Mouse (Mus musculus) heart, embryonic 14.5 days (tissue): Measurements from ENCODE around the gene Vdac2. TPM values are rescaled to one million over a fixed set of nuclear protein-coding genes. Genes with fewer than 3 reads are reported as not detected.

ENCODE experiments used
- ATAC-seq: fragments of 200-750 bp; cut with Nextera tagmentation; 2 replicates; pipeline ENCODE4 v1.8.0; 2017; ENCODE audit warnings: low read depth, moderate TSS enrichment; ENCODE audit not compliant: insufficient number of reproducible peaks, insufficient read depth, low FRiP score
- H3K27ac ChIP-seq, 2 experiments: fragments of 200-500 bp in 1 of 2; fragments of 300-500 bp in 1 of 2; sonication (generic) in 1 of 2; replicated peaks in 1 of 2; 2 replicates each; pipeline ENCODE4 v1.5.1; 2012 to 2014; ENCODE audit warnings: low read depth in 2 of 2, low read length in 2 of 2, control low read depth in 1 of 2, mild to moderate bottlenecking in 1 of 2, mixed read lengths in 1 of 2; ENCODE audit not compliant: control insufficient read depth in 1 of 2, insufficient read depth in 1 of 2
- H3K27me3 ChIP-seq: fragments of 300-500 bp; sonication (generic); 2 replicates; pipeline ENCODE4 v1.6.1; 2014; ENCODE audit warnings: mild to moderate bottlenecking, low read length, control low read depth; ENCODE audit not compliant: control insufficient read depth, insufficient read depth
- H3K36me3 ChIP-seq: fragments of 300-500 bp; sonication (generic); 2 replicates; pipeline ENCODE4 v1.6.1; 2014; ENCODE audit warnings: mild to moderate bottlenecking, control low read depth, low read length, mixed read lengths; ENCODE audit not compliant: control insufficient read depth, insufficient read depth
- H3K4me1 ChIP-seq, 2 experiments: fragments of 200-500 bp in 1 of 2; fragments of 300-500 bp in 1 of 2; sonication (generic) in 1 of 2; 2 replicates each; pipeline ENCODE4 v1.6.1; 2012 to 2014; ENCODE audit warnings: low read length in 2 of 2, control low read depth in 1 of 2, mixed read lengths in 1 of 2; ENCODE audit not compliant: control insufficient read depth in 2 of 2, insufficient read depth in 2 of 2
- H3K4me2 ChIP-seq: fragments of 300-500 bp; sonication (generic); 2 replicates; pipeline ENCODE4 v1.6.1; 2014; ENCODE audit warnings: mild to moderate bottlenecking, low read length
- H3K4me3 ChIP-seq, 2 experiments: fragments of 200-500 bp in 1 of 2; fragments of 300-500 bp in 1 of 2; sonication (generic) in 1 of 2; 2 replicates each; pipeline ENCODE4 v1.5.1; 2012 to 2014; ENCODE audit warnings: low read length in 2 of 2, mild to moderate bottlenecking in 2 of 2, control low read depth in 1 of 2, low read depth in 1 of 2, moderate library complexity in 1 of 2; ENCODE audit not compliant: control insufficient read depth in 1 of 2, insufficient read depth in 1 of 2
- H3K9ac ChIP-seq: fragments of 300-500 bp; sonication (generic); 2 replicates; pipeline ENCODE4 v1.6.1; 2014; ENCODE audit warnings: mild to moderate bottlenecking, low read length
- H3K9me3 ChIP-seq: fragments of 300-500 bp; sonication (generic); 2 replicates; pipeline ENCODE4 v1.6.1; 2016; ENCODE audit warnings: low read length, control low read depth; ENCODE audit not compliant: control insufficient read depth
- WGBS: fragments of 180-500 bp; shearing (Covaris S2); extraction: QIAGEN DNeasy Blood & Tissue Kit; methylation state at CpG from one replicate; pipeline ENCODE4 v1.1.7; 2014; 5-methylcytosine and 5-hydroxymethylcytosine counted together
- polyA plus RNA-seq: library from polyadenylated mRNA; unstranded; fragments of >200 nt; fragmentation: Nextera tagmentation; extraction: Ambion mirVana; gene quantifications from 2 replicates; pipeline ENCODE4 v1.2.1, GENCODE M21; 2014

The Vdac2 gene
- polyA plus RNA-seq, 1 experiment from 2014 or later, result 533 TPM

DNA sequence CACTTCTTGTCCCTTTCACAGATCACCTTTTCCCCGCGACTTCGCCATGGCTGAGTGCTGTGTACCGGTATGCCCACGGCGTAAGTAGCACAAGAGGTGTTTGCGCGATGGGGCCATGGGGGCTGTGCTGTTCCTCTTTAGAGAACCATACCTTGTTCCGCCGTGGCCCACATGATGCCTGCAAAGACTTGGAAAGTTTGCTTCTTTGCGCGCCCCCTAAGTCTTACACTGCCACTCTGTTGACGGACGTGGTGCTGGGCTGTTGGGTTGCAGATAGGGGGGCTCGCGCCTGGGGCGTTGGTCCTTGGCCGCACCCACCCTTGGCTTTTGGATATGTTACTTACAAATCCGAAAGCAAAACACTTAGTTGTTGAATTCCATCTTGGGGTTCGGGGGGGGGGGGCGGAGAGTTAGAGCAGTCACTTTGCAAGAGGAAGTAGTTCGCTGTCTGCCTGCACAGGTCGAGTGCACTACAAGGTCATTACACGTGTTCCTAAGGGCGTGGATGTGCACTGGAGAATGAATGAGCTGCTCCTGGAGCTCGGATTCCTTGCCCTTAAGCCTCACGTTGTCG lies 6.9 kb downstream of the Vdac2 start:
- H3K27me3 ChIP-seq, result no peaks in the 10 kb centered on the region
- ATAC-seq, result no peak
- H3K4me3 ChIP-seq, result peak overlapping the region; percentile 95 to 96
- peaks cover 42% of the 10 kb centered on the region for H3K36me3 ChIP-seq
- H3K9ac ChIP-seq, result peak overlapping the region; percentile 97
- H3K4me1 ChIP-seq, result peaks cover 10 to 30% of the 10 kb centered on the region in 2 experiments
- no peaks in the 10 kb centered on the region for H3K9me3 ChIP-seq
- under 1% methylated on average over 28 of the region's 28 CpGs for WGBS
- peak overlapping the region; percentile 97 for H3K27ac ChIP-seq
- peak overlapping the region; percentile 93 for H3K4me2 ChIP-seq

DNA sequence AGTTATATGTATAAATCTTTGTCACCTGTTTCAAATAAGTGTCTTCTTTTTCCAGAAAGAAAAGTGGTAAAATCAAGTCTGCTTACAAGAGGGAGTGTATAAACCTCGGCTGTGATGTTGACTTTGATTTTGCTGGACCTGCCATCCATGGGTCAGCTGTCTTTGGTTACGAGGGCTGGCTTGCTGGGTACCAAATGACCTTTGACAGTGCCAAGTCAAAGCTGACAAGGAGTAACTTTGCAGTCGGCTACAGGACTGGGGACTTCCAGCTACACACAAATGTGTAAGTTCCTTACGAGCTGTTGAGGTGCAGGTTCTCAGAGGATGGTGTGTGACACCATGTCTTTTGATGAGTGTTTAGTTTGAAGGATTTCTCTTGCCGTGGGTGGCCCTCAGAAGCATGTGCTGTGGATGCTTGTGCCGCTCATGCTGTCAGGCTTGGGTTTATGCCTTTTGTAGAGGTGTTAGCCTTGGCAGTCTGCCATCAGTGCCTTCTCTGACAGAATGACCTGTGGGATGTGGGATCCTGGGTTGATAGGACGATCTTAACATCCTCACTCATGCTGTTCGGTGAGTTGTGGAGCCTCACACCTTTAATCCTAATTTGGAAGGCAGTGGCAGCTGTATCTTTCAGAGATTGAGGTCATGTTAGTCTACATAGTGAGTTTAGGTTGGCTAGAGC lies 13.4 kb downstream of the Vdac2 start:
- H3K4me2 ChIP-seq, result no peak overlapping the region
- H3K9me3 ChIP-seq, result no peaks in the 10 kb centered on the region
- H3K27me3 ChIP-seq, result no peaks in the 10 kb centered on the region
- no peak overlapping the region for H3K9ac ChIP-seq
- 38% methylated on average over 8 of the region's 8 CpGs for WGBS
- no peak for ATAC-seq
- no peak overlapping the region for H3K4me3 ChIP-seq
- peaks cover 99% of the 10 kb centered on the region for H3K36me3 ChIP-seq
- H3K4me1 ChIP-seq, result peaks cover 12 to 44% of the 10 kb centered on the region in 2 experiments
- H3K27ac ChIP-seq, result no peak overlapping the region; a peak in 1 of 4 replicates

DNA sequence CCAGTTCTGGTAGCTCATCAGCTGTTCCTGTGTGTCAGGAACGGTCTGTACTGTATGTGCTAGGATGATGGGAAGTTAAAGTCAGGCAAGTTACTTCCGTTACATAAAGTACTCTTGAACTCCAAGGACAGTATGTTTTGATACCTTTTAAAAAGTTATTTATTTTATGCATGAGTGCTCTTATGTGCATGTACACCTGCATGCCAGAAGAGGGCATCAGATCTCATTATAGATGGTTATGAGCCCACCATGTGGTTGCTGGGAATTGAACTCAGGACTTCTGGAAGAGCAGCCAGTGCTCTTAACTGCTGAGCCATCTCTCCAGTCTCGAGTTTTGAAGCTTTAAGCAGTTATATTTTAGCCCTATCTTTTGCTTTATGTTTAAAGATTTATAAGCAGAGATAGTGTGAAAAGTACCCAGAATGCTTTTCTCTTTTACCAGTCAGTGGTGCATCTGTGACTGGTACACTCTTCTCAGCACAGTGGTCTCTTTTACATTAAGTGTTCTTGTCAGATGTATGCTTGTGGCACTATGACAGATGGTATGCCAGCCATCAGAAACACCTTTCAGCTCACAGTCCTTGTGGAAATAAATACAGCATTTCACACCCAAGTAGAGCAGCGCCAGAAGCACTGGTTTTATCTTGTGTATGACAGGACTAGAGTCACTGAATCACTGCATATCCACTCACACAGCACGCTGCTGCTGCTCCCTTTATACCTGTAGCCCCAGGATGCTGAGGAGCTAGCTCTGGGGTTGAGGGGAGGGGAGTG lies 17.0 kb downstream of the Vdac2 start:
- Histone ChIP-seq H3K4me1 (peaks cover 16 to 38% of the 10 kb centered on the region in 2 experiments), H3K9ac (no peak overlapping the region), H3K9me3 (no peaks in the 10 kb centered on the region), H3K4me3 (no peak overlapping the region), H3K27ac (peak overlapping the region in 1 of 2 experiments; percentile 61; a peak in 2 of 4 replicates), H3K4me2 (no peak overlapping the region), H3K27me3 (no peaks in the 10 kb centered on the region), H3K36me3 (peaks cover 100% of the 10 kb centered on the region)
- 54% methylated on average over 5 of the region's 5 CpGs for WGBS
- ATAC-seq, result no peak; the same call in 1 of the 2 replicates

DNA sequence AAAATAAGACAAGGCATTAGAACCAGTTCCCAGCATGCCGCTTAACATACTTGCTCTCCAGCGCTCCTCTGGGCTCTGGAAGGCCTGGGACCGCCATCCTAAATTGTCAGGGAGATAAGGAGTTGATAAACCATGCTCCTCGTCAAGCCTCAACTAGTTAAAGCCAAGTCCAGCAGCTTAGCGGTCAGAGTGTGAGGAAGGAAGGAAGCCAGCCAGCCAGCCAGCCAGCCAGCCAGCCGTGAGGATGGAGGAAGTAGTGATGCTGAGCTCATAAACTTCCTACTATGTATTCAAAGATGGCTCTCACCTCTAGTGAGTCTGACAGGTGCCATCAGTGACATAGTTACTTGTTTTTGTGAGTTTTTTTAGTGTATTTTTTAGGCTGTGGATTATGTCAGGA lies 18.2 kb downstream of the Vdac2 start:
- Histone ChIP-seq H3K9me3 (no peaks in the 10 kb centered on the region), H3K4me2 (no peak overlapping the region), H3K4me3 (no peak overlapping the region), H3K9ac (no peak overlapping the region; the same call in 1 of the 2 replicates), H3K4me1 (peaks cover 20 to 38% of the 10 kb centered on the region in 2 experiments), H3K36me3 (peaks cover 88% of the 10 kb centered on the region), H3K27me3 (no peaks in the 10 kb centered on the region), H3K27ac (peak overlapping the region; percentile 29 to 61; a peak in 2 of 4 replicates)
- no peak for ATAC-seq
- 17% methylated on average over 6 of the region's 6 CpGs for WGBS

DNA sequence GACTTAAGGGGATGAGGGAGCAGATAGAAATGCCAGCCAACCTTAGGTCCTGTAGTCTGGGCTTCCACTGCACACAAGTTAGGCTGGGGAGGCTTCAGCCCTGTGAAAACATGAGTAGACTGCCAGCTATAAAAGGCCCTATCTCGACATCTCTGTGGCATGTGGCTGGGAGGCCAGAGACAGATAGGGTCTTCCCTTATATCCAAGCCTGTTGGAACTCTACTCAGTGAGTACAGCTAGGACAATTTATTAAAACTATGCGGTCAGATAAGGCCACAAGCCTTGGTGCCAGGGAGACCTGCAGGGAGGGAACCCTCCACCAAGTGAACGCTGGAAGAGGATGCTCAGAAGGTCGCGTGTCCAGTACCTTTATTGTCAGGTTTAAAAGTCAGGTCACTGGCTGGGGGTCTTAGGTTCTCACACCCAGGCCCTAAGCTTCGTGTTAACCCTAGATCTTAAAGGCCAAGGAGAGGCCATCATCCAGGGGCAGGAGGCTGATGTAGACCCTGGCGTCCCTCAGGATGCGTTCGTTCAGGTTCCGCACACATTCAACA lies 21.9 kb downstream of the Vdac2 start:
- peak overlapping the region in 1 of 2 experiments; percentile 82; a peak in 2 of 4 replicates for H3K4me3 ChIP-seq
- H3K36me3 ChIP-seq, result peaks cover 52% of the 10 kb centered on the region
- H3K9me3 ChIP-seq, result no peaks in the 10 kb centered on the region
- no peak for ATAC-seq
- H3K4me1 ChIP-seq, result peaks cover 18 to 29% of the 10 kb centered on the region in 2 experiments
- H3K27ac ChIP-seq, result peak overlapping the region; percentile 2 to 86; a peak in 3 of 4 replicates
- H3K9ac ChIP-seq, result peak overlapping the region; percentile 87; the same call in 1 of the 2 replicates
- peak overlapping the region; percentile 69 for H3K4me2 ChIP-seq
- 14% methylated on average over 10 of the region's 10 CpGs for WGBS
- H3K27me3 ChIP-seq, result no peaks in the 10 kb centered on the region

DNA sequence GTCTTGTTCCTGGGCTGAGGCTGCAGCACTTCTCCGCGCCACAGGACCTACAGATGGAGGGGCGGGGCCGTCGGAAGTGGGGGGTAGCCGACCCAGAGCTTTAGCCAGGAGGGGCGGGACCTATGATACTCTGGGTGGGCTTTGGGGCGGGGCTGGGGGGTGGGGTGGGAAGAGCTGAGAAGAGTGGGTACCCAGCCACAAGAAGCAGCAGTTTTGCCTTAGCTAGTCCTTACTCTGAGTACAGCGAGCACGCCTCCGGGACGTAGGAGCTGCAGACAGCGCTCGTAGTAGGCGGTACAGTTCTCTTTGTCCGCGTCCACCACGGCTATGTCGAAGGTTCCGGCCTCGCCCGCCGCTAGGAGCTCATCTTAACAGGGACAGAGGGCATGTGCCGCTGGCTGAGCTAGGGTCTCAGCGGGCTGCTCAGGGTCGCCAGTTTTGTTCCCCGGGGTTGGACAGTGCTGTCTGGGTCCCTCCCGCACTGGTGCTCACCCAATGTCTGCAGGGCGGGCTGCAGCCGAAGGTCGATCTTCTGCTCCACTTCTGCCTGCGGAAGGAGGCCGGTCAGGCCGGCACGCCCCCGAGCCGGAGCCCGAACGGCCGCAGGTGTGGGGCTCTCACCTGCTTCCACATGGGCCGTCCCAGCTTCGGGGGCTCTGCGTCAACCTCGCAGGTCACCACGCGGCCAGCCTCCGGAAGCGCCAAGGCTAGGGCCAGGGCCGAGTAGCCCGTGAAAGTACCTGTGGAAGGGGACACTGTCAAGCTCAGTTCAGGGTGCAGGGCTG lies 22.5 kb downstream of the Vdac2 start:
- peak overlapping the region; percentile 69 for H3K4me2 ChIP-seq
- no peaks in the 10 kb centered on the region for H3K9me3 ChIP-seq
- WGBS, result under 1% methylated on average over 50 of the region's 50 CpGs
- peak overlapping the region; percentile 87 for H3K9ac ChIP-seq
- H3K4me1 ChIP-seq, result peaks cover 17 to 23% of the 10 kb centered on the region in 2 experiments
- peak overlapping the region; percentile 63 to 86 for H3K27ac ChIP-seq
- H3K4me3 ChIP-seq, result peak overlapping the region; percentile 82 to 85
- peaks cover 45% of the 10 kb centered on the region for H3K36me3 ChIP-seq
- no peaks in the 10 kb centered on the region for H3K27me3 ChIP-seq
- peak; percentile 24 for ATAC-seq
